Mouse (Mus musculus) heart, postnatal 0 days (tissue): ENCODE results near the gene Igf2r. TPM values are rescaled to one million over a fixed set of nuclear protein-coding genes. Genes with fewer than 3 reads are reported as not detected.

ENCODE experiments used
- ATAC-seq: fragments of 200-750 bp; cut with Nextera tagmentation; 2 replicates; pipeline ENCODE4 v1.8.0; 2017; ENCODE audit warnings: low read depth, moderate number of reproducible peaks, moderate library complexity; ENCODE audit not compliant: insufficient read depth
- DNase-seq: peaks from one replicate; pipeline ENCODE4 v3.0.0-alpha.2; 2016; ENCODE audit warnings: low spot score
- H3K27ac ChIP-seq: fragments of 300-500 bp; sonication (generic); 2 replicates; pipeline ENCODE4 v1.5.1; 2014; ENCODE audit warnings: low read depth, mild to moderate bottlenecking
- H3K27me3 ChIP-seq: fragments of 300-500 bp; sonication (generic); 2 replicates; pipeline ENCODE4 v1.6.1; 2014; ENCODE audit warnings: low read length, mixed read lengths; ENCODE audit not compliant: control insufficient read depth, insufficient read depth
- H3K36me3 ChIP-seq: fragments of 300-500 bp; sonication (generic); replicated peaks from 2 replicates; pipeline ENCODE4 v1.6.1; 2014; ENCODE audit warnings: low read length, mixed read lengths; ENCODE audit not compliant: control insufficient read depth, insufficient read depth
- H3K4me1 ChIP-seq: fragments of 300-500 bp; sonication (generic); 2 replicates; pipeline ENCODE4 v1.6.1; 2014; ENCODE audit warnings: antibody characterized with exemption; ENCODE audit not compliant: control insufficient read depth, insufficient read depth
- H3K4me2 ChIP-seq: fragments of 300-500 bp; sonication (generic); 2 replicates; pipeline ENCODE4 v1.6.1; 2014; ENCODE audit warnings: low read depth, mild to moderate bottlenecking, low read length, moderate library complexity
- H3K4me3 ChIP-seq: fragments of 300-500 bp; sonication (generic); 2 replicates; pipeline ENCODE4 v1.5.1; 2014; ENCODE audit warnings: low read depth, low read length
- H3K9ac ChIP-seq: fragments of 300-500 bp; sonication (generic); replicated peaks from 2 replicates; pipeline ENCODE4 v1.6.1; 2014; ENCODE audit warnings: low read depth, low read length, mixed read lengths
- H3K9me3 ChIP-seq: fragments of 300-500 bp; sonication (generic); replicated peaks from 2 replicates; pipeline ENCODE4 v1.6.1; 2016; ENCODE audit warnings: low read length; ENCODE audit not compliant: control insufficient read depth
- CTCF ChIP-seq: IDR thresholded peaks from 2 replicates; pipeline ENCODE4 v1.5.1; 2016; ENCODE audit warnings: antibody characterized with exemption, control low read depth, low read depth
- EP300 ChIP-seq: IDR thresholded peaks from 2 replicates; pipeline ENCODE4 v1.6.1; 2016; ENCODE audit warnings: antibody characterized with exemption, low read depth
- WGBS: fragments of 180-500 bp; shearing (Covaris S2); extraction: QIAGEN DNeasy Blood & Tissue Kit; methylation state at CpG from one replicate; pipeline ENCODE4 v1.1.7; 2014; 5-methylcytosine and 5-hydroxymethylcytosine counted together
- polyA plus RNA-seq: library from polyadenylated mRNA; unstranded; fragments of >200 nt; fragmentation: Nextera tagmentation; extraction: Ambion mirVana; gene quantifications from 2 replicates; pipeline ENCODE4 v1.2.1, GENCODE M21; 2015
- total RNA-seq: library from RNA; depleted of rRNA; stranded (reverse); fragments of >200 nt; gene quantifications from 2 replicates; pipeline ENCODE4 v1.2.3, GENCODE M21; 2014; ENCODE audit warnings: low replicate concordance

Igf2r gene
- total and polyA plus RNA-seq, 2 experiments from 2014 or later = 59.9 to 424 TPM

DNA sequence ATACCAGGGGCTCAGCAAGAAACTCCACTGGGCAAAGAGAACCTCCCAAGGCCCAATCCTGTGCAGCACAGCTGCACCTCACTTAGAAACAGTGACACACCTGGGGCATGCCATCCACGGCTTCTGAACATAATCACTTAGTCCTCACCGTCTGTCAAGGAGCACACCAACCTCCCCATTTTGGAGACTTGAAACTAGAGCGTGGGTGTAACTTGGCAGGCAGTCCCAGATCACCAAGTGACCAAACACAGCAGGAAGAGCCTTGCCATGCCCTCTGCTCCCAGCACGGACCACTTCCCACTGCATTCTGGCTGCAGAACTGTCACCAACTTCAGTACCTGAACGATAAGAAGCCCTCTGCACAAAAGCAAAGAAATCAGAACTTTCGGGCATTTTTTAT, 12.3 kb downstream of the Igf2r start:
- no peak for TF ChIP-seq CTCF
- no peak for TF ChIP-seq EP300
- Histone ChIP-seq H3K4me2 (no peak overlapping the region), H3K4me1 (peaks cover 86% of the 10 kb centered on the region), H3K9me3 (no peaks in the 10 kb centered on the region), H3K27ac (peak overlapping the region; percentile 87), H3K27me3 (no peaks in the 10 kb centered on the region), H3K9ac (no peak overlapping the region), H3K4me3 (no peak overlapping the region), H3K36me3 (peaks cover 27% of the 10 kb centered on the region)
- ATAC-seq = no peak
- DNase-seq = peak; percentile 28
- WGBS = 27% methylated on average over 6 of the region's 6 CpGs

DNA sequence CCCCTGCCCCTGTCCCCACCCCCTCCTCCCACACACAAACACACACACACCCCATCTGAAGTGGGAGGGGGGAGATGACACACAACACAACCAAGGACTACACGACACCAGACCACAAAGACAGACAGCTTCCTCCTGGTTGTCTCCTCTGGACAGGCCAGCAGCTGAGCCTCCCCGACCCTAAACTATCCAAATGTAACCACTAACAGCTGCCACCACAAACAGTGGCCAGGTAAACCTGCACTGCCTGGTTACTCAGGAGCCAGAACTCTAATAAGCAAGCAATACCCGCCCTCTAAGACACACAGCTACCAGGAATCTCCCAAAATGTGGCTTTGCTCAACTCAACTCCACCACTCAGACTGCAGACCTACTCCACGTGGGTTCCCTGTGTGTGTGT, 13.5 kb downstream of the Igf2r start:
- Histone ChIP-seq H3K9ac (peak overlapping the region; percentile 13; the same call in 1 of the 2 replicates), H3K4me3 (no peak overlapping the region), H3K27me3 (no peaks in the 10 kb centered on the region), H3K4me2 (no peak overlapping the region; the same call in 1 of the 2 replicates), H3K4me1 (peaks cover 96% of the 10 kb centered on the region), H3K27ac (peak overlapping the region; percentile 87), H3K36me3 (peaks cover 16% of the 10 kb centered on the region), H3K9me3 (no peaks in the 10 kb centered on the region)
- ATAC-seq = no peak
- WGBS = 32% methylated on average over 4 of the region's 4 CpGs
- no peak for DNase-seq
- TF ChIP-seq CTCF = no peak
- no peak for TF ChIP-seq EP300

DNA sequence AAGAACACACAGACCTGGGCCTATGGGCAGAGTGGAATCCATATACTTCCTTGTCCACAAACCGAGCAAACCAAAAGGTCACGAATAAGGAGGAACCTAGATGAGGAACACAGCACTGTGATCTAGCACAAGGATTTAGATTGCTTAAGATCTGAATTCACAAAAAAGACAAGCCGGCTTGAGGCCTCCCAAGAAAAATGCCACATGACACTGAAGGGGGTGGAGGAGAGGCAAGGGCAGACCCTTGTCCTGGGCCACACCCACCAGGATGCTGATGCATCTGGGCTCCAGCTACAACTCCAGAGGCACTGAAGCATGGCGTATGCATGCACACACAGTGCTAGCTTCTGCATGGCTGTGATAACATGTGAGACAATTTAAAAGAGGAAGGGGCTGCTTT, 14.3 kb downstream of the Igf2r start:
- 27% methylated on average over 4 of the region's 4 CpGs for WGBS
- DNase-seq (no peak), ATAC-seq (no peak)
- H3K27ac ChIP-seq = peak overlapping the region; percentile 87
- no peak overlapping the region for H3K4me2 ChIP-seq
- no peak for TF ChIP-seq CTCF
- TF ChIP-seq EP300 = no peak
- H3K4me3 ChIP-seq = no peak overlapping the region
- no peaks in the 10 kb centered on the region for H3K9me3 ChIP-seq
- H3K27me3 ChIP-seq = no peaks in the 10 kb centered on the region
- H3K4me1 ChIP-seq = peaks cover 96% of the 10 kb centered on the region
- H3K9ac ChIP-seq = peak overlapping the region; percentile 13; the same call in 1 of the 2 replicates
- peaks cover 12% of the 10 kb centered on the region for H3K36me3 ChIP-seq

DNA sequence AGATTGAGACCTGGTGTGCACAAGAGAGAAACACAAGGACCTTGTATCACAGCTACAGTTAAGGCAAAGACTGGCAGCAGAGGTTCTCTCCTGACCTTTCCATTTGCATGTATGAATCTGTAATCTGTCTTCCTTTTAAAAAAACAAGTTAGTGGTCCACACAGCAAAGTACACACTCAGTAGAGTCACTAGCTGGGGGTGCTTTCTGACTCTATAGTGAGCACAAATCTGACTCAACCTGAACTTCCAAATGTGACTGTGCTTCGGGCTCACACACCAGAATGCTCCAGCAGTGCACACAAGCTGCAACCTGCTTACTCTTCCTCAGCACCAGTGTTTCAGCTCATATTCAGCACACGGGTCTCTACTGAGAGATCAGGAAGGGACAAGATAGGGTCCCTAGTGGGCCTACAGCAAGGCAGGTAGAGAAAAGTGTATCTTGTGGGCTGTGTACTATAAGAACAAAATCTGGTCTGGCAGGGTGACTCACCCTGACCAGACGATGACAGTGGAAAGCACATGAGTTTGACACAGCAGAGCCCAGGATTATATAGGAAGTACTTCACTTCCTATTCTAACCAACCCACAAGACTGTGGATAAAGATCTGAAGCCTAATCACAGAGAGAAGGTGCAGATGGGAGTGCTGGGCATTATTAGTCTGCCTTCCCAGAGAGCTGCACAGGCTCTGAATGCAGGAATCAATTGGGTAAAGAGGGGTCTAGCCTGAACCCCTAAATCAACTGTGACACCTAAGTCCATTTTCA, 15.0 kb downstream of the Igf2r start:
- Histone ChIP-seq H3K9me3 (no peaks in the 10 kb centered on the region), H3K27ac (peak overlapping the region; percentile 87), H3K27me3 (no peaks in the 10 kb centered on the region), H3K4me3 (no peak overlapping the region), H3K4me2 (no peak overlapping the region), H3K36me3 (peaks cover 12% of the 10 kb centered on the region), H3K9ac (0 out of 2 replicates have a peak overlapping the region, but pooled peaks have one; percentile 13), H3K4me1 (peaks cover 97% of the 10 kb centered on the region)
- DNase-seq = no peak
- TF ChIP-seq EP300 (no peak), CTCF (no peak)
- ATAC-seq = no peak
- 18% methylated on average over 3 of the region's 3 CpGs for WGBS

DNA sequence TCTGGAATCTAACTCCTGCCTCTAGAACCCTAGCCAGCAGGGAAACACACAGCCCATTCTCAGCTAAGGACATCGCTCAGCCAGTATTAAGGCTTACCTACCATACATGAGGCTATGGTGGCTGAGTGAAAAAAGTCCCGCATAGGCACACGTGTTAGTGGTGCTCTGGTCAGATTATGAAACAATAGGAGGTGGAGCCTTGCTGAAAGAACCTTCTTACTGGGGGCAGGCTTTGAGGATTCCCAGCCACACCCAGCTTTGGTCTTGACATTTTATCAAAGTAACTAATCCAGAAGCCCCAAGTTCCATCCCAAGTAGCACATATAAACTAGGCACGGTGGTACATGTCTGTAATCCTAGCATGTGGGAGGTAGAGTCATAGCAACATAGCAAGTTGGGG, 16.4 kb downstream of the Igf2r start:
- DNase-seq = no peak
- Histone ChIP-seq H3K27me3 (no peaks in the 10 kb centered on the region), H3K27ac (peak overlapping the region; percentile 87), H3K4me1 (peaks cover 98% of the 10 kb centered on the region), H3K4me3 (no peak overlapping the region), H3K9me3 (no peaks in the 10 kb centered on the region), H3K36me3 (peaks cover 23% of the 10 kb centered on the region), H3K4me2 (no peak overlapping the region), H3K9ac (no peak overlapping the region)
- TF ChIP-seq CTCF = no peak
- TF ChIP-seq EP300 = no peak
- ATAC-seq = no peak
- 31% methylated on average over 4 of the region's 4 CpGs for WGBS

DNA sequence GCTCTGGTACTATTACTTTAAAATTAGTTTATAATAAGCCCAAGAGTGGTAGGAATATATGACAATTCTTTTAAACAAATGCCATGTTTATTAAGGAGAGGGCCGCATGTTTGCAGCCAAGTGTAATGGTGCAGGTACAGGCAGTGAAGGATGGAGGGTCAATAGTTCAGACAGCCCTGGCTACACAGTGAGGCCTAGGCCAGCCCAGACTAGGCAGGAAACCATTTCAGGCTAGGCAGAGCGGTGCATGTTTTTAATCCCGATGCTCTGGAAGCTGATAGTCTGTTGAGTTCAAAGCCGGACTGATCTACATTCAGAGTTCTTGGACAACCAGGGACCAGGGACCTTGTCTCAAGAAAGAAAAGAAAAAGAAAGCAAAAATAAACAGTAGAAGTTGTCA, 17.8 kb downstream of the Igf2r start:
- ATAC-seq (no peak), DNase-seq (no peak)
- no peak for TF ChIP-seq EP300
- no peak for TF ChIP-seq CTCF
- Histone ChIP-seq H3K27me3 (no peaks in the 10 kb centered on the region), H3K4me3 (no peak overlapping the region), H3K4me1 (peaks cover 86% of the 10 kb centered on the region), H3K4me2 (no peak overlapping the region), H3K9me3 (no peaks in the 10 kb centered on the region), H3K9ac (peak overlapping the region; percentile 51), H3K36me3 (peaks cover 24% of the 10 kb centered on the region), H3K27ac (peak overlapping the region; percentile 87)
- 31% methylated on average over 4 of the region's 4 CpGs for WGBS
